Mouse (Mus musculus): ENCODE measurements around the gene Shb.

GRCm38 (mm10) chr4:45393658-45394057 is 138.6 kb downstream of the Shb start:
- TF ChIP-seq CTCF (IDR thresholded peaks at IDR 0.05; ENCODE audit: low read depth) (no peak), EP300 (optimal IDR thresholded peaks at IDR 0.05) (no peak)

Data from stomach, postnatal 0 days (tissue).